ENCODE assay signal across 8 mouse cellular contexts in genomic region chr4:145239049-145239830, GRCm38 (mm10). TPM values are rescaled to one million over a fixed set of nuclear protein-coding genes. Genes with fewer than 3 reads are reported as not detected.
DNase-seq lines count a peak whose midpoint lies in the region; ATAC-seq and TF ChIP-seq lines count a peak whose summit lies in the region.

No protein-coding gene starts in this region.

- no peak overlapping the region for H3K4me2 ChIP-seq in hindbrain, embryonic 12.5 days (replicated peaks)
- no peak overlapping the region for H3K4me2 ChIP-seq in liver, embryonic 11.5 days

- H3K9me3 ChIP-seq in hindbrain, embryonic 10.5 days = no peaks in the 10 kb centered on the region
- H3K9me3 ChIP-seq in hindbrain, embryonic 12.5 days (replicated peaks) = no peaks in the 10 kb centered on the region
- no peaks in the 10 kb centered on the region for H3K9me3 ChIP-seq in liver, embryonic 11.5 days (ENCODE audit: control insufficient read depth, low read length)

- no peaks in the 10 kb centered on the region for H3K27me3 ChIP-seq in hindbrain, embryonic 10.5 days (ENCODE audit: insufficient read depth, poor library complexity, severe bottlenecking)
- 0 out of 2 replicates have a peak, but pooled peaks cover under 1% of the 10 kb centered on the region for H3K27me3 ChIP-seq in hindbrain, embryonic 12.5 days
- no peaks in the 10 kb centered on the region for H3K27me3 ChIP-seq in liver, embryonic 11.5 days (replicated peaks; ENCODE audit: control insufficient read depth, insufficient read depth, low read length)

- H3K27ac ChIP-seq in hindbrain, embryonic 10.5 days = 0 out of 2 replicates have a peak overlapping the region, but pooled peaks have one; percentile 10
- no peak overlapping the region for H3K27ac ChIP-seq in hindbrain, embryonic 12.5 days
- peak overlapping the region; percentile 90 for H3K27ac ChIP-seq in bone marrow macrophage, adult 2 months (ENCODE audit: insufficient read depth, low read depth, low read length)
- no peak overlapping the region for H3K27ac ChIP-seq in liver, embryonic 11.5 days (ENCODE audit: low read depth, low read length)

- H3K9ac ChIP-seq in hindbrain, embryonic 12.5 days = no peak overlapping the region
- H3K9ac ChIP-seq in liver, embryonic 11.5 days (ENCODE audit: low read depth, low read length) = no peak overlapping the region

- 58% methylated on average over 4 of the region's 4 CpGs for whole genome bisulfite sequencing in hindbrain, embryonic 10.5 days
- 47% methylated on average over 4 of the region's 4 CpGs for WGBS in hindbrain, embryonic 12.5 days
- 59% methylated on average over 4 of the region's 4 CpGs for WGBS in liver, embryonic 11.5 days

- H3K36me3 ChIP-seq in hindbrain, embryonic 10.5 days = no peaks in the 10 kb centered on the region
- no peaks in the 10 kb centered on the region for H3K36me3 ChIP-seq in hindbrain, embryonic 12.5 days
- no peaks in the 10 kb centered on the region for H3K36me3 ChIP-seq in liver, embryonic 11.5 days (ENCODE audit: control insufficient read depth, insufficient read depth, low read length)

- no peak for ATAC-seq in hindbrain, embryonic 12.5 days (ENCODE audit: low FRiP score)
- peak; percentile 32 for ATAC-seq in liver, embryonic 11.5 days (replicated peaks; ENCODE audit: low FRiP score)

- no peaks in the 10 kb centered on the region for H3K4me1 ChIP-seq in hindbrain, embryonic 10.5 days (replicated peaks)
- H3K4me1 ChIP-seq in hindbrain, embryonic 12.5 days = no peaks in the 10 kb centered on the region
- H3K4me1 ChIP-seq in bone marrow macrophage, adult 2 months (ENCODE audit: control insufficient read depth, insufficient read depth, low read length) = peaks cover 88% of the 10 kb centered on the region
- H3K4me1 ChIP-seq in liver, embryonic 11.5 days (replicated peaks; ENCODE audit: control insufficient read depth, insufficient read depth, low read length) = no peaks in the 10 kb centered on the region

- no peak for TF ChIP-seq CTCF in bone marrow macrophage, adult 2 months (IDR thresholded peaks at IDR 0.05; ENCODE audit: low read depth, low read length)

- DNase-seq in hindbrain, embryonic 10.5 days (ENCODE audit: low spot score) = no peak
- peak; percentile 88 to 93 for DNase-seq in heart, adult 18-20 months
- peak; percentile 70 for DNase-seq in kidney, adult 11 months
- no peak for DNase-seq in liver, embryonic 11.5 days (ENCODE audit: low spot score)
- peak; percentile 43 for DNase-seq in ovary, postnatal 14 days (ENCODE audit: low spot score)
- no peak for DNase-seq in embryo, embryonic 10 days (ENCODE audit: low spot score)

- no peak overlapping the region for H3K4me3 ChIP-seq in hindbrain, embryonic 10.5 days
- H3K4me3 ChIP-seq in hindbrain, embryonic 12.5 days = no peak overlapping the region
- H3K4me3 ChIP-seq in bone marrow macrophage, adult 2 months (ENCODE audit: insufficient read depth, low read length) = no peak overlapping the region
- H3K4me3 ChIP-seq in liver, embryonic 11.5 days (ENCODE audit: low read depth, low read length) = no peak overlapping the region

- no peak for TF ChIP-seq POLR2A in bone marrow macrophage, adult 2 months (IDR thresholded peaks at IDR 0.05; ENCODE audit: borderline replicate concordance, low read depth, low read length)

RNA-seq across cellular contexts. Expression of gene Tnfrsf1b, which starts 7.4 kb away (rescaled TPM):
- polyA plus RNA-seq in hindbrain, embryonic 10.5 days (2016; fragmentation: Nextera tagmentation; extraction: Ambion mirVana) = 2.8 and 3.1 TPM in 2 replicates
- 2.6 and 3.4 TPM in 2 replicates for polyA plus RNA-seq in hindbrain, embryonic 12.5 days (2016; fragmentation: Nextera tagmentation; extraction: Ambion mirVana)
- polyA plus RNA-seq in bone marrow macrophage, adult 2 months (2012; ENCODE audit: insufficient read depth, insufficient read length, missing spikeins) = 181 and 222 TPM in 2 replicates
- 1 to 10 TPM; 6.5 to 6.6 TPM for total RNA-seq in heart, adult 18-20 months (2021)
- polyA plus RNA-seq in liver, embryonic 11.5 days (2014; fragmentation: Nextera tagmentation; extraction: Ambion mirVana) = 5.7 and 6.5 TPM in 2 replicates

RNA-seq across cellular contexts. Expression of gene Vps13d, which starts 44.4 kb away (rescaled TPM):
- 4.9 and 6.1 TPM in 2 replicates for polyA plus RNA-seq in hindbrain, embryonic 10.5 days (2016; fragmentation: Nextera tagmentation; extraction: Ambion mirVana)
- 6.7 and 7.2 TPM in 2 replicates for polyA plus RNA-seq in hindbrain, embryonic 12.5 days (2016; fragmentation: Nextera tagmentation; extraction: Ambion mirVana)
- polyA plus RNA-seq in bone marrow macrophage, adult 2 months (2012; ENCODE audit: insufficient read depth, insufficient read length, missing spikeins) = 37.4 and 44.8 TPM in 2 replicates
- 10 to 100 TPM; 75.5 to 76.4 TPM for total RNA-seq in heart, adult 18-20 months (2021)
- 7.4 and 11.7 TPM in 2 replicates for polyA plus RNA-seq in liver, embryonic 11.5 days (2014; fragmentation: Nextera tagmentation; extraction: Ambion mirVana)

Comparison
In these comparisons a context has a peak if more than half of its experiments do, and no peak if none do; other contexts are left out.
1. H3K27ac ChIP-seq: peak in hindbrain, embryonic 10.5 days (single experiment) and bone marrow macrophage, adult 2 months (single experiment); none in hindbrain, embryonic 12.5 days (single experiment) and liver, embryonic 11.5 days (single experiment).
2. DNase-seq: peak in heart, adult 18-20 months (2 of 2), kidney, adult 11 months (single experiment) and ovary, postnatal 14 days (single experiment); none in hindbrain, embryonic 10.5 days (single experiment), liver, embryonic 11.5 days (single experiment) and embryo, embryonic 10 days (single experiment).
3. RNA of gene Tnfrsf1b, which starts 7.4 kb away (polyA plus RNA-seq): 181 to 222 TPM in bone marrow macrophage, adult 2 months; 5.7 to 6.5 TPM in liver, embryonic 11.5 days, 2.8 to 3.1 TPM in hindbrain, embryonic 10.5 days and 2.6 to 3.4 TPM in hindbrain, embryonic 12.5 days; every median in the first group is over 10 times any median in the second.